In genomic region chr12:59039162-59039970, GRCm38 (mm10) we compare ENCODE assay signal across 1 mouse cellular context.
A peak's percentile ranks its signal among the peaks of the same experiment; 100 is the strongest.
TF ChIP-seq lines count a peak whose summit lies in the region.

No protein-coding gene starts in this region.

TF ChIP-seq in MEL, 35 proteins besides CTCF, POLR2A, EP300 and RAD21:
- peak; percentile 90 for TF ChIP-seq TBP (IDR thresholded peaks at IDR 0.05; ENCODE audit: low read depth, low read length)
- TF ChIP-seq ELF1 (IDR thresholded peaks at IDR 0.05; ENCODE audit: low read depth, low read length) = no peak
